Mouse (Mus musculus) midbrain, embryonic 14.5 days (tissue): ENCODE measurements around the gene Ncl. TPM values are rescaled to one million over a fixed set of nuclear protein-coding genes. Genes with fewer than 3 reads are reported as not detected.

Experiments
- ATAC-seq: fragments of 200-750 bp; cut with Nextera tagmentation; 2 replicates; pipeline ENCODE4 v1.8.0; 2017; ENCODE audit warnings: moderate number of reproducible peaks, moderate library complexity; ENCODE audit not compliant: low FRiP score, low TSS enrichment
- DNase-seq: peaks from one replicate; pipeline ENCODE4 v3.0.0-alpha.2; 2015
- H3K27ac ChIP-seq: fragments of 300-500 bp; sonication (generic); replicated peaks from 2 replicates; pipeline ENCODE4 v1.5.1; 2014; ENCODE audit warnings: mild to moderate bottlenecking, low read depth, low read length, moderate library complexity
- H3K27me3 ChIP-seq: fragments of 300-500 bp; sonication (generic); 2 replicates; pipeline ENCODE4 v1.6.1; 2014; ENCODE audit warnings: low read length, control low read depth, mixed read lengths; ENCODE audit not compliant: control insufficient read depth, insufficient read depth
- H3K36me3 ChIP-seq: fragments of 300-500 bp; sonication (generic); 2 replicates; pipeline ENCODE4 v1.6.1; 2014; ENCODE audit warnings: low read length, control low read depth; ENCODE audit not compliant: control insufficient read depth, insufficient read depth
- H3K4me1 ChIP-seq: fragments of 300-500 bp; sonication (generic); 2 replicates; pipeline ENCODE4 v1.6.1; 2014; ENCODE audit warnings: mild to moderate bottlenecking, antibody characterized with exemption, low read length, control low read depth; ENCODE audit not compliant: control insufficient read depth, insufficient read depth
- H3K4me2 ChIP-seq: fragments of 300-500 bp; sonication (generic); 2 replicates; pipeline ENCODE4 v1.6.1; 2014; ENCODE audit warnings: mild to moderate bottlenecking, low read length, moderate library complexity
- H3K4me3 ChIP-seq: fragments of 300-500 bp; sonication (generic); replicated peaks from 2 replicates; pipeline ENCODE4 v1.5.1; 2014; ENCODE audit warnings: low read depth, low read length
- H3K9ac ChIP-seq: fragments of 300-500 bp; sonication (generic); replicated peaks from 2 replicates; pipeline ENCODE4 v1.6.1; 2014; ENCODE audit warnings: mild to moderate bottlenecking, low read length, moderate library complexity
- H3K9me3 ChIP-seq: fragments of 300-500 bp; sonication (generic); 2 replicates; pipeline ENCODE4 v1.6.1; 2016; ENCODE audit warnings: low read length, control low read depth, mixed read lengths; ENCODE audit not compliant: control insufficient read depth
- WGBS: fragments of 180-500 bp; shearing (Covaris S2); extraction: QIAGEN DNeasy Blood & Tissue Kit; methylation state at CpG from one replicate; pipeline ENCODE4 v1.1.7; 2014; 5-methylcytosine and 5-hydroxymethylcytosine counted together
- polyA plus RNA-seq: library from polyadenylated mRNA; unstranded; fragments of >200 nt; fragmentation: Nextera tagmentation; extraction: Ambion mirVana; gene quantifications from 2 replicates; pipeline ENCODE4 v1.2.1, GENCODE M21; 2014

Gene Ncl
- polyA plus RNA-seq, 1 experiment from 2014 or later: 154 TPM

DNA sequence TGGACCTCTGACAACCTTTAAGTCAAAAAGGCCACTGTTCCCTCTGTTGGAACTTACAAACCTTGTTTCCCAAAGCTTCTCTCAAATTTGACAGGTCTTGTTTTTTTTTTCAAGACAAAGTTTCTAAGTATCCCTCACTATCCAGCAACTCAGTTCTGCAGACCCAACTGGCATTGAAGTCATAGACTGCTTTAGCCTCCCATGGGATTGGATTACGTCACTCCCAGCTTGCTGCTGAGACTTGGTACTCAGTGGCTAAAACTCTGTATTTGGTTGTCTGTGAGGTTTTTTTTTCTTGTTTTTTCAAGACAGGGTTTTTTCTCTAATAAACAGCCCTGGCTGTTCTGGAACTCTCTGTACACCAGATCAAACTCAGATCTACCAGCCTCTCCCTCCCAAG is 9.5 kb downstream of the Ncl start:
- no peak for DNase-seq
- no peaks in the 10 kb centered on the region for H3K9me3 ChIP-seq
- no peaks in the 10 kb centered on the region for H3K27me3 ChIP-seq
- no peak overlapping the region for H3K27ac ChIP-seq
- no peak for ATAC-seq
- H3K4me3 ChIP-seq: no peak overlapping the region
- no peak overlapping the region for H3K4me2 ChIP-seq
- H3K4me1 ChIP-seq: no peaks in the 10 kb centered on the region
- H3K36me3 ChIP-seq: peaks cover 80% of the 10 kb centered on the region
- 82% methylated on average over 1 of the region's 1 CpGs for WGBS
- H3K9ac ChIP-seq: no peak overlapping the region

DNA sequence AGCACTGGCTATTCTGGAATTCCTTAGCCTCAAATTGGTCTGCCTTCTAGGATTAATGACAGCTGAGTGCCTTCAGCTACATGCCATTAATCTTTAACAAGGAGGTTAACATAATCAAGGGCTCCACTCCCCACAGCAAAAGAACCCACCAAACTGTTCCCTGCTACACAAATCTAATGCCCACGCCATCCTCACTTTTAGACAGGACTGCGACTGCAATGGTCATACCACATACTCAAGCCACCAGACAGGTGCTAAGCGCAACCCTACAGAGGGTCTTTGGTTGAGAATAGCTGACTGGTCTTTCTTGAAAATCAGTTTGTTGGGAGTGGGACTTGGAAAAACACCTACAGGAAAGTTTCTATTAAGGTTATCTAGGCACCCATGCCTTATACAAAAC is 10.0 kb downstream of the Ncl start:
- Histone ChIP-seq H3K4me1 (no peaks in the 10 kb centered on the region), H3K4me2 (no peak overlapping the region), H3K9me3 (no peaks in the 10 kb centered on the region), H3K4me3 (no peak overlapping the region), H3K36me3 (peaks cover 75% of the 10 kb centered on the region), H3K27me3 (no peaks in the 10 kb centered on the region), H3K9ac (no peak overlapping the region), H3K27ac (no peak overlapping the region)
- DNase-seq (no peak), ATAC-seq (no peak)
- 91% methylated on average over 3 of the region's 3 CpGs for WGBS

DNA sequence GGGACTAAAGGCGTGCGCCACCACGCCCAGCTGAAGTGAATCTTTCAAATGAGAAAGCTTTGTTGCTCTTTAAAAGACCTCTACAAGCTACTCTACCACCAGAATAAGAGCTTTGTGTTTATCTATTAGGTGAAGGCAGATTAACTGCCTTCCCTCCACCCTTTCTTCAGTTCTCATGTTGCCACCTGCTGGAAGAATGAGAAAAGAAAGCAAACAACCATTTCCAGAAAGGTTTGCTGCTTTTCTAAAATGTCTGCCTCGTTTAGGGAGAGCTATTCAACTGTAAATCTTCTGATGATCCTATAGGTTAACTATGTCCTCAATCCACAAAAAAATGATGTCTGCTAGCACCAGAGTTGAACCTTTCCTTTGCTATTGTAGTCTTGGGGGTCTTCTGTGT is 10.4 kb downstream of the Ncl start:
- H3K9ac ChIP-seq: no peak overlapping the region
- H3K4me1 ChIP-seq: no peaks in the 10 kb centered on the region
- no peak for ATAC-seq
- no peak overlapping the region for H3K4me2 ChIP-seq
- 75% methylated on average over 4 of the region's 4 CpGs for WGBS
- DNase-seq: no peak
- H3K9me3 ChIP-seq: no peaks in the 10 kb centered on the region
- H3K4me3 ChIP-seq: no peak overlapping the region
- no peaks in the 10 kb centered on the region for H3K27me3 ChIP-seq
- H3K27ac ChIP-seq: no peak overlapping the region
- H3K36me3 ChIP-seq: peaks cover 71% of the 10 kb centered on the region

DNA sequence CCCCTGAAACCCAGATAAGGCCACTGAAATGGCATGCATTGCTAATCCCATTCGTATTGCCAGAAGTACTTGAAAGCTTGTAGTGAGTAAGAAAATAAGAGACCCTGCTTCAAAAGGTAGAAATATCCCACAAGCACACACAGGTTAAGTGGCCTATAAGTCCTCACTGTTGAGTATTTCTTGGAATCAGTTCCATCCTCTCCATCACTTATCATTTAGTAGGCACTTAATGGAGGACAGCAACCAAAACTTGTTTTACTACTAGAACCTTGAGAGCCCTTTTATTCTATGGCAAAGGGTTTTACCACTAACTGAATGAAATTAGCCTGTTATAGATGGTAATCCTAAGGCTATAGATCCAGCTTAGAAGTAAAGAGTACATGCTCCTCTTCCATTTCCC is 11.1 kb downstream of the Ncl start:
- Histone ChIP-seq H3K9me3 (no peaks in the 10 kb centered on the region), H3K4me2 (no peak overlapping the region), H3K27ac (no peak overlapping the region), H3K4me1 (no peaks in the 10 kb centered on the region), H3K27me3 (no peaks in the 10 kb centered on the region), H3K4me3 (no peak overlapping the region), H3K36me3 (peaks cover 64% of the 10 kb centered on the region), H3K9ac (no peak overlapping the region)
- ATAC-seq: no peak
- DNase-seq: no peak
- WGBS: 63% methylated on average over 1 of the region's 1 CpGs

DNA sequence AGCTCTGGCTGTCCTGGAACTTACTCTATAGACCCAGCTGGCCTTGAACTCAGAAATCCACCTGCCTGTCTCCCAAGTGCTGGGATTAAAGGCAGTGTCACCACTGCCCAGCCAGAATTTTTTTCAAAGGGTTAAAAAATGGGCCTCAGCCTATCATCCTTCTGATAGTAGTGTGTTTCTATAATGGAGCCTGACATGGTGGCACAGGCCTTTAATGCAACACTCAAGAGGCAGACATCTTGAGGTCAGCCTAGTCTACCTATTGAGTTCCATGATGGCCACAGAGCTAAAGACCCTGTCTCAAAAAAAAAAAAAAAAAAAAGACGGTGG is 11.5 kb downstream of the Ncl start:
- 33% methylated on average over 1 of the region's 1 CpGs for WGBS
- Histone ChIP-seq H3K4me1 (no peaks in the 10 kb centered on the region), H3K4me3 (no peak overlapping the region), H3K4me2 (no peak overlapping the region), H3K9me3 (no peaks in the 10 kb centered on the region), H3K27me3 (no peaks in the 10 kb centered on the region), H3K27ac (no peak overlapping the region), H3K9ac (no peak overlapping the region), H3K36me3 (peaks cover 61% of the 10 kb centered on the region)
- ATAC-seq (no peak), DNase-seq (no peak)

DNA sequence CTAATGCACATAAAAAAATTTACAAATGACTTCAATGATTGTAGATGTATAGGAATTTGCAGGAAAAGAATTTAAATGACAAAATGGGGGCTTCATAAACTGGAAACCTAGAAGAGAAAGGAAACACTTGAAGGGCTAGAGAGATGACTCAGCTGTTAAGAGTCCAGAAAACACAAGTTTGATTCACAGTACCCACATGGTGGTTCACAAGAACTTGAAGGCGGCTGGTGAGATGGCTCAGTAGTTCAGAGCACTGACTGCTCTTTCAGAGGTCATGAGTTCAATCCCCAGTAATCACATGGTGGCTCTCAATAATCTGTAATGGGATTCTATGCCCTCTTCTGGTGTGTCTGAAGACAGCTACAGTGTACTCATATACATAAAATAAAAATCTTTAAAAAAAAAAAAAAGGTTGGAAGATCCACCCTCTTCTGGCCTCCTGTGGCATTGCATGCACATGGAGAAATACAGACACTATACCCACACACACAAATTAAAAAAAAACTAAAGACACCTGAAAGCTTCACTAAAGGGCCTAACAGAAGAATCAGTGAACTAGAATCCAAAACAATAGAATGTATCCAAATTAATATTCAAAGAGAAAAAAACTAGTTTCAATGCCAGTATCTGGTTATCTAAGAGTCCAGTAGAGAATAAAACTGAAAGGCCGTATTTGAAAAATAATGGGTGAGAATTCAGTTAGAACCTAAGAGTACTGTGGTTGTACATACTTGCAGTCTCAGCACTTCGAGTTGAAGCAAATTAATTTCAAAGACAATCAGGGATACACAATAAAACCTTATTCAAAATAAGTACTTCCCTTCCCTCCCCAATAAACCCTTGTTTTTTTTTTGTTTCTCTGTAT is 12.1 kb downstream of the Ncl start:
- no peak overlapping the region for H3K27ac ChIP-seq
- no peaks in the 10 kb centered on the region for H3K9me3 ChIP-seq
- no peak overlapping the region for H3K4me2 ChIP-seq
- 86% methylated on average over 3 of the region's 3 CpGs for WGBS
- no peak overlapping the region for H3K4me3 ChIP-seq
- no peaks in the 10 kb centered on the region for H3K27me3 ChIP-seq
- peaks cover 55% of the 10 kb centered on the region for H3K36me3 ChIP-seq
- DNase-seq (no peak), ATAC-seq (no peak)
- H3K9ac ChIP-seq: no peak overlapping the region
- no peaks in the 10 kb centered on the region for H3K4me1 ChIP-seq

DNA sequence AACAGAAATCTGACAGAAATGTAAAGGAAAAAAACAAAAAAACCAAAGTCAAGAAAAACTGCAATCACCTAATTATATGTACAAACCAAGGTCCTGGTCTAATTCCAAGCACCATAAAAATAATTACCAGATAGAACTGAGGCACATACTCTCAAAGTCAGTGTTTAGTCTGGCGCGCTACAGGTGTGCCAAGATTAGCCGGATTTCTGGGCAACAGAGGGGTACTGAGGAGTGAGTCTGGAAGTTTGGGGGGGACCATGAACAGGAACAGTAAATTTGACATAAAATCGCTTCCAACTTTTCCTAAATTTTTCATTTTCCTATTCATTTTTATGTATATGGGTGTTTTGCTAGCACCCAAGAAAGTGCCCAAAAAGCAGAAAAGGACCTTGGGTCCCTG is 13.2 kb downstream of the Ncl start:
- no peaks in the 10 kb centered on the region for H3K9me3 ChIP-seq
- H3K27ac ChIP-seq: no peak overlapping the region
- H3K4me3 ChIP-seq: no peak overlapping the region
- no peaks in the 10 kb centered on the region for H3K4me1 ChIP-seq
- ATAC-seq (no peak), DNase-seq (no peak)
- no peak overlapping the region for H3K9ac ChIP-seq
- 95% methylated on average over 4 of the region's 4 CpGs for WGBS
- peaks cover 44% of the 10 kb centered on the region for H3K36me3 ChIP-seq
- no peaks in the 10 kb centered on the region for H3K27me3 ChIP-seq
- H3K4me2 ChIP-seq: no peak overlapping the region

DNA sequence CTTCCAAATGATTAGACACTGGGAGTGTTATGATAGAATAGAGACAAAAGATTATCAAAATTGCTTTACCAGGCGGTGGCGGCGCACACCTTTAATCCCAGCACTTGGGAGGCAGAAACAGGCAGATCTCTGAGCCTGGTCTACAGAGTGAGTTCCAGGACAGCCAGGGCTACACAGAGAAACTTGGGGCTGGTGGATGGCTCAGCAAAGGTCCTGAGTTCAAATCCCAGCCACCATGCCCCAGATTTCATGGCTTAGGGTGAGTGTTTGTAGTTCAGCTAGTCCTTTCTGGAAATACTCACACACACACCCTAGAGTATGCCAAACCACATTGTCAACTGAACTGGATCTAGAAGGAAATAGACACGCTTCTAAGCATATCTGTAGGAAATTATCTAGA is 14.1 kb downstream of the Ncl start:
- H3K27me3 ChIP-seq: no peaks in the 10 kb centered on the region
- H3K4me3 ChIP-seq: no peak overlapping the region
- DNase-seq (no peak), ATAC-seq (no peak)
- H3K9me3 ChIP-seq: no peaks in the 10 kb centered on the region
- H3K4me2 ChIP-seq: no peak overlapping the region
- peaks cover 35% of the 10 kb centered on the region for H3K36me3 ChIP-seq
- no peaks in the 10 kb centered on the region for H3K4me1 ChIP-seq
- no peak overlapping the region for H3K27ac ChIP-seq
- H3K9ac ChIP-seq: no peak overlapping the region
- WGBS: 92% methylated on average over 4 of the region's 4 CpGs
